Mouse (Mus musculus): ENCODE results near the gene Aspdh.

GRCm38 (mm10) chr7:44461503-44462217 lies 3.5 kb upstream of the Aspdh start:
- TF ChIP-seq E2F4 (IDR thresholded peaks at IDR 0.05; ENCODE audit: insufficient read depth) (no peak), USF1 (IDR thresholded peaks at IDR 0.05; ENCODE audit: low read depth) (no peak), TCF12 (IDR thresholded peaks at IDR 0.05; ENCODE audit: insufficient read depth, poor library complexity, severe bottlenecking) (no peak), POLR2A (IDR thresholded peaks at IDR 0.05; ENCODE audit: insufficient read length, low read depth) (no peak), MYOD1 (IDR thresholded peaks at IDR 0.05; ENCODE audit: control insufficient read depth in 1 of 3, insufficient read length in 2 of 3, low read depth in 2 of 3) (no peak), SRF (IDR thresholded peaks at IDR 0.05; ENCODE audit: control insufficient read depth, insufficient read length, low read depth) (no peak), CEBPB (IDR thresholded peaks at IDR 0.05; ENCODE audit: insufficient read depth, poor library complexity, severe bottlenecking) (no peak), MAX (IDR thresholded peaks at IDR 0.05; ENCODE audit: low read depth) (no peak), REST (IDR thresholded peaks at IDR 0.05; ENCODE audit: insufficient read depth, insufficient read length) (no peak), POLR2AphosphoS2 (IDR thresholded peaks at IDR 0.05; ENCODE audit: insufficient read length, low read depth) (no peak), MYOG (IDR thresholded peaks at IDR 0.05; ENCODE audit: control insufficient read depth in 1 of 3, insufficient read depth in 1 of 3, insufficient read length in 2 of 3, low read depth in 2 of 3) (no peak), TCF3 (IDR thresholded peaks at IDR 0.05; ENCODE audit: insufficient read length, low read depth) (no peak)

All from myocyte (in vitro differentiated cells).